In genomic region chr11:76598757-76599156, GRCm38 (mm10) we compare ENCODE assay signal across 20 mouse cellular contexts.
"Had no signal": no experiment of that assay in that cellular context is flagged by ENCODE, and none has a peak within 500 bp of the region (broad histone marks: within the 10 kb centered on the region; RNA-seq: fewer than 3 reads in every experiment).

No protein-coding gene starts in this region.

- H3K27me3 ChIP-seq: liver, embryonic 15.5 days; midbrain, embryonic 12.5 days; midbrain, embryonic 15.5 days; neural tube, embryonic 12.5 days; neural tube, embryonic 15.5 days had no signal

- DNase-seq: kidney, postnatal 10 days; kidney, postnatal 36 days; layer of hippocampus, adult 9-11 months; lung, adult 2 months; lung, postnatal 14 days; lung, postnatal 4 days; right cerebral cortex, adult 18-20 months; right cerebral cortex, postnatal 14 days; right cerebral cortex, postnatal 4 days; thymus, postnatal 25 days had no signal

- H3K9ac ChIP-seq: limb, embryonic 15.5 days; liver, embryonic 12.5 days; liver, embryonic 15.5 days; midbrain, embryonic 12.5 days; midbrain, embryonic 15.5 days; neural tube, embryonic 12.5 days; neural tube, embryonic 15.5 days had no signal

- H3K4me2 ChIP-seq: limb, embryonic 15.5 days; liver, embryonic 12.5 days; liver, embryonic 15.5 days; midbrain, embryonic 12.5 days; midbrain, embryonic 15.5 days; neural tube, embryonic 12.5 days; neural tube, embryonic 15.5 days had no signal

- ATAC-seq: intestine, embryonic 16.5 days; liver, embryonic 12.5 days; midbrain, embryonic 15.5 days had no signal

- H3K36me3 ChIP-seq: limb, embryonic 15.5 days; liver, embryonic 12.5 days; liver, embryonic 15.5 days; midbrain, embryonic 12.5 days; midbrain, embryonic 15.5 days; neural tube, embryonic 12.5 days; neural tube, embryonic 15.5 days had no signal

- H3K4me3 ChIP-seq: layer of hippocampus, adult 2 months; limb, embryonic 15.5 days; liver, embryonic 12.5 days; liver, embryonic 15.5 days; midbrain, embryonic 12.5 days; midbrain, embryonic 15.5 days; neural tube, embryonic 12.5 days; neural tube, embryonic 15.5 days had no signal

- H3K27ac ChIP-seq: layer of hippocampus, adult 2 months; limb, embryonic 15.5 days; liver, embryonic 12.5 days; liver, embryonic 15.5 days; midbrain, embryonic 12.5 days; midbrain, embryonic 15.5 days; neural tube, embryonic 12.5 days; neural tube, embryonic 15.5 days; stomach, postnatal 0 days had no signal

- H3K9me3 ChIP-seq: limb, embryonic 15.5 days; liver, embryonic 12.5 days; liver, embryonic 15.5 days; midbrain, embryonic 12.5 days; midbrain, embryonic 15.5 days; neural tube, embryonic 12.5 days; neural tube, embryonic 15.5 days had no signal
